Mouse (Mus musculus): ENCODE data around the gene Ranbp6.

- TF ChIP-seq CTCF (IDR thresholded peaks at IDR 0.05; ENCODE audit: extremely low read depth, insufficient read depth, low read length) (no peak), POLR2A (IDR thresholded peaks at IDR 0.05; ENCODE audit: extremely low read depth, insufficient read depth, low read length) (no peak)
Measured at GRCm38 (mm10) chr19:29842973-29843372, 30.2 kb upstream of the Ranbp6 start.
